Mouse (Mus musculus): ENCODE measurements around the gene Gm29289.
"Not testable (repeated sequence)": the region's sequence is repeated elsewhere in the genome, so short reads cannot be mapped to it uniquely, and the experiment has no call there.

Gm29289 gene

DNA sequence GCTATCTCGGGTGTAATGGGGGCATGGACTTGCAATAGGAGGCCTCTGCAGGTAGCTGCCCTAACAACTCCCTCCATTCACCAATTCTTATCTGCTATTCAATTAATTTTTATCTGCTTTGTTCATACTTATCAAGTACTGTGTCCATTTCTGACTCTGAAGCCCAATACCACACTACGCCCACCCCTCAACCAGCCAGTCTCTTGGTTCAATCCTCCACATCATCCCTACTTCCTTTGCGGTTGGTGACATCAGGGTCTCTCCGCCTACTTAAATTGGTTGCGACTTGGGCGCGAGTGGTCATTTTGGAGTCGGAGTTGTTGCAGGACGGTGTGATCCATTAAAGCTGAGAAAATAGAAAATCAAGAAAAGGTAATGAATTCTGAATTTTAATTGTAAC is at the start of gene Gm29289:
TSS of gene Gm29289 (plus strand) at position 301 of the 400 bp plus-strand sequence.
- DNase-seq (ENCODE audit: low spot score): not testable (repeated sequence)

DNA sequence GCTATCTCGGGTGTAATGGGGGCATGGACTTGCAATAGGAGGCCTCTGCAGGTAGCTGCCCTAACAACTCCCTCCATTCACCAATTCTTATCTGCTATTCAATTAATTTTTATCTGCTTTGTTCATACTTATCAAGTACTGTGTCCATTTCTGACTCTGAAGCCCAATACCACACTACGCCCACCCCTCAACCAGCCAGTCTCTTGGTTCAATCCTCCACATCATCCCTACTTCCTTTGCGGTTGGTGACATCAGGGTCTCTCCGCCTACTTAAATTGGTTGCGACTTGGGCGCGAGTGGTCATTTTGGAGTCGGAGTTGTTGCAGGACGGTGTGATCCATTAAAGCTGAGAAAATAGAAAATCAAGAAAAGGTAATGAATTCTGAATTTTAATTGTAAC is 31.7 kb upstream of the Gm29289 start, which contains the start of gene Gm10352:
TSS of gene Gm10352 (plus strand) at position 301 of the 400 bp plus-strand sequence.
- DNase-seq (ENCODE audit: low spot score): not testable (repeated sequence)
